Mouse (Mus musculus) skeletal muscle tissue, adult 2 months (tissue): Measurements from ENCODE around the gene Htr1b.

Source experiments
- DNase-seq: peaks from one replicate; pipeline ENCODE4 v3.0.0-alpha.2; 2012; ENCODE audit warnings: low read depth, low spot score

Gene Htr1b

GRCm38 (mm10) chr9:81633437-81633973, at the start of gene Htr1b:
Htr1b (minus strand) TSS chr9:81633828.
- DNase-seq: no peak

GRCm38 (mm10) chr9:81676716-81677115, 43.1 kb upstream of the Htr1b start:
- no peak for DNase-seq

GRCm38 (mm10) chr9:81637486-81637885, 3.9 kb upstream of the Htr1b start:
- DNase-seq: no peak

GRCm38 (mm10) chr9:81635109-81635508, 1.5 kb upstream of the Htr1b start:
- no peak for DNase-seq

GRCm38 (mm10) chr9:81634163-81634562, 535 bp upstream of the Htr1b start:
- no peak for DNase-seq

GRCm38 (mm10) chr9:81632736-81633436, 742 bp downstream of the Htr1b start:
- DNase-seq: no peak

GRCm38 (mm10) chr9:81632191-81632735, 1.4 kb downstream of the Htr1b start:
- no peak for DNase-seq

GRCm38 (mm10) chr9:81631581-81632091, 2.0 kb downstream of the Htr1b start:
- DNase-seq: no peak

GRCm38 (mm10) chr9:81626899-81627606, 6.6 kb downstream of the Htr1b start:
- no peak for DNase-seq

- DNase-seq: no peak
Measured at GRCm38 (mm10) chr9:81625898-81626297, 7.7 kb downstream of the Htr1b start.

- no peak for DNase-seq
Measured at GRCm38 (mm10) chr9:81622873-81623272, 10.8 kb downstream of the Htr1b start.

GRCm38 (mm10) chr9:81611022-81611421, 22.6 kb downstream of the Htr1b start:
- DNase-seq: no peak
